Mouse (Mus musculus) CH12.LX (cell line): Measurements from ENCODE around the gene Olfr1104. TPM values are rescaled to one million over a fixed set of nuclear protein-coding genes. Genes with fewer than 3 reads are reported as not detected.

Experiments
- DNase-seq: peaks from one replicate; pipeline ENCODE4 v3.0.0-alpha.2; 2013; ENCODE audit errors: extremely low read depth
- H3K27ac ChIP-seq: 2 replicates; pipeline ENCODE4 v1.5.1; 2012; ENCODE audit warnings: low read depth, mild to moderate bottlenecking, control low read depth, moderate library complexity; ENCODE audit not compliant: insufficient read depth
- H3K27me3 ChIP-seq: replicated peaks from 2 replicates; pipeline ENCODE3; 2012; ENCODE audit warnings: inconsistent platforms
- H3K36me3 ChIP-seq, 2 experiments: replicated peaks in 1 of 2; 2 replicates each; pipeline versions ENCODE3 to v1.6.1; 2012; ENCODE audit warnings: inconsistent platforms in 1 of 2, low read length in 1 of 2, mild to moderate bottlenecking in 1 of 2, mixed read lengths in 1 of 2, moderate library complexity in 1 of 2; ENCODE audit not compliant: control insufficient read depth in 1 of 2, insufficient read depth in 1 of 2
- H3K4me1 ChIP-seq, 2 experiments: 2 replicates each; pipeline ENCODE4 v1.6.1; 2012; ENCODE audit warnings: inconsistent platforms in 1 of 2, moderate library complexity in 1 of 2; ENCODE audit not compliant: insufficient read depth in 2 of 2, control insufficient read depth in 1 of 2
- H3K4me2 ChIP-seq: 2 replicates; pipeline ENCODE4 v1.6.1; 2012; ENCODE audit warnings: low read depth, mild to moderate bottlenecking, control low read depth; ENCODE audit not compliant: poor library complexity, insufficient read depth, severe bottlenecking
- H3K4me3 ChIP-seq, 3 experiments: fragments of 150-350 bp in 1 of 3; sonication (generic) in 1 of 3; replicated peaks in 1 of 3; 2 replicates each; pipeline versions ENCODE3 to v1.5.1; 2011 to 2012; ENCODE audit warnings: low read depth in 2 of 3, low read length in 2 of 3, mild to moderate bottlenecking in 2 of 3, moderate library complexity in 2 of 3, control low read depth in 1 of 3, improper control_type of control experiment in 1 of 3, inconsistent platforms in 1 of 3, mixed read lengths in 1 of 3; ENCODE audit not compliant: poor library complexity in 1 of 3
- H3K79me2 ChIP-seq: replicated peaks from 2 replicates; pipeline ENCODE4 v1.6.1; 2012; ENCODE audit warnings: mild to moderate bottlenecking, moderate library complexity; ENCODE audit not compliant: control insufficient read depth, poor library complexity, insufficient read depth, severe bottlenecking; ENCODE audit errors: extremely low read depth
- H3K9ac ChIP-seq: 2 replicates; pipeline ENCODE4 v1.6.1; 2012; ENCODE audit warnings: low read depth, mild to moderate bottlenecking, control low read depth, moderate library complexity; ENCODE audit not compliant: insufficient read depth
- H3K9me3 ChIP-seq: replicated peaks from 2 replicates; pipeline ENCODE3; 2012; ENCODE audit warnings: low read length, inconsistent platforms, mixed read lengths
- ELF1 ChIP-seq: IDR thresholded peaks from 2 replicates; pipeline ENCODE4 v1.6.1; 2014; ENCODE audit warnings: low read depth, mild to moderate bottlenecking, inconsistent platforms, low read length, improper control_type of control experiment
- EP300 ChIP-seq: IDR thresholded peaks from 2 replicates; pipeline ENCODE4 v1.6.1; 2011; ENCODE audit warnings: low read length, improper control_type of control experiment
- ETS1 ChIP-seq: conservative IDR thresholded peaks from 2 replicates; pipeline ENCODE4 v1.6.1; 2012; ENCODE audit warnings: low read depth, mild to moderate bottlenecking, inconsistent platforms, low read length, improper control_type of control experiment, moderate library complexity
- GABPA ChIP-seq: IDR thresholded peaks from 2 replicates; pipeline ENCODE4 v1.6.1; 2012; ENCODE audit warnings: low read depth, low read length, improper control_type of control experiment, inconsistent platforms; ENCODE audit not compliant: insufficient replicate concordance
- HCFC1 ChIP-seq: IDR thresholded peaks from 2 replicates; pipeline ENCODE4 v1.6.1; 2012; ENCODE audit warnings: low read depth, mild to moderate bottlenecking, inconsistent platforms, low read length, improper control_type of control experiment
- IRF4 ChIP-seq: IDR thresholded peaks from 2 replicates; pipeline ENCODE4 v1.6.1; 2014; ENCODE audit warnings: low read depth, mild to moderate bottlenecking, inconsistent platforms, low read length, improper control_type of control experiment
- JUN ChIP-seq: IDR thresholded peaks from 2 replicates; pipeline ENCODE4 v1.6.1; 2011; ENCODE audit warnings: low read depth, mild to moderate bottlenecking, low read length, improper control_type of control experiment, moderate library complexity; ENCODE audit not compliant: insufficient read depth
- KAT2A ChIP-seq: IDR thresholded peaks from 2 replicates; pipeline ENCODE4 v1.6.1; 2012; ENCODE audit warnings: low read length, improper control_type of control experiment, inconsistent platforms; ENCODE audit not compliant: insufficient replicate concordance
- MAX ChIP-seq: IDR thresholded peaks from 2 replicates; pipeline ENCODE4 v1.6.1; 2011; ENCODE audit warnings: low read length, improper control_type of control experiment
- MAZ ChIP-seq: IDR thresholded peaks from 2 replicates; pipeline ENCODE4 v1.6.1; 2012; ENCODE audit warnings: low read depth, mild to moderate bottlenecking, inconsistent platforms, low read length, improper control_type of control experiment, moderate library complexity
- MEF2A ChIP-seq: IDR thresholded peaks from 2 replicates; pipeline ENCODE4 v1.6.1; 2014; ENCODE audit warnings: low read depth, mild to moderate bottlenecking, inconsistent platforms, low read length, improper control_type of control experiment, borderline replicate concordance
- MXI1 ChIP-seq: IDR thresholded peaks from 2 replicates; pipeline ENCODE4 v1.6.1; 2011; ENCODE audit warnings: mild to moderate bottlenecking, low read depth, low read length, improper control_type of control experiment
- NELFE ChIP-seq: IDR thresholded peaks from 2 replicates; pipeline ENCODE4 v1.6.1; 2011; ENCODE audit warnings: low read depth, low read length, improper control_type of control experiment
- POLR2A ChIP-seq: IDR thresholded peaks from 2 replicates; pipeline ENCODE4 v1.6.1; 2011; ENCODE audit warnings: low read depth, mild to moderate bottlenecking, improper control_type of control experiment, low read length
- POLR2AphosphoS2 ChIP-seq: IDR thresholded peaks from 2 replicates; pipeline ENCODE4 v1.6.1; 2011; ENCODE audit warnings: low read depth, low read length, improper control_type of control experiment
- RAD21 ChIP-seq: IDR thresholded peaks from 2 replicates; pipeline ENCODE4 v1.6.1; 2011; ENCODE audit warnings: low read depth, mild to moderate bottlenecking, low read length, improper control_type of control experiment, moderate library complexity
- SIN3A ChIP-seq: IDR thresholded peaks from 2 replicates; pipeline ENCODE4 v1.6.1; 2012; ENCODE audit warnings: low read length, improper control_type of control experiment, inconsistent platforms
- TBP ChIP-seq: conservative IDR thresholded peaks from 2 replicates; pipeline ENCODE4 v1.6.1; 2011; ENCODE audit warnings: low read depth, low read length, improper control_type of control experiment
- ZNF384 ChIP-seq: IDR thresholded peaks from 2 replicates; pipeline ENCODE4 v1.6.1; 2012; ENCODE audit warnings: low read depth, low read length, improper control_type of control experiment, inconsistent platforms
- dilution Hi-C: fragments of 300-500 bp; cut with MboI; formaldehyde crosslinking; loops from 2 replicates; pipeline ENCODE4 v1.14.3; 2020; ENCODE audit warnings: low sequenced_read_pairs; ENCODE audit not compliant: extremely low pct_unique_long_range_greater_than_20kb, extremely low pct_ligation_motif_present
- in situ Hi-C: fragments of 300-500 bp; cut with MboI; formaldehyde crosslinking; loops from 3 replicates; pipeline ENCODE4 v1.14.3; 2019; ENCODE audit warnings: low sequenced_read_pairs, low pct_ligation_motif_present, low pct_unique_long_range_greater_than_20kb, mixed read lengths
- polyA plus RNA-seq: library from polyadenylated mRNA; unstranded; fragments of >175 nt; gene quantifications from 2 replicates; pipeline ENCODE4 v1.2.1, GENCODE M21; 2012; ENCODE audit warnings: low read depth; ENCODE audit not compliant: insufficient read length
- total RNA-seq, 2 experiments: library from RNA; depleted of rRNA; stranded (reverse); fragments of 300-350 nt in 1 of 2; fragments of >200 nt in 1 of 2; gene quantifications; 2 replicates each; pipeline ENCODE4 v1.2.3; 2012 to 2014

Olfr1104 gene
- total and polyA plus RNA-seq, 3 experiments: not detected

- Histone ChIP-seq H3K36me3 (no peaks in the 10 kb centered on the region), H3K79me2 (no peaks in the 10 kb centered on the region), H3K9me3 (peaks cover 12% of the 10 kb centered on the region), H3K9ac (no peak within 1 kb of the TSS), H3K4me2 (no peak within 1 kb of the TSS), H3K27ac (no peak within 1 kb of the TSS), H3K4me1 (no peaks in the 10 kb centered on the region), H3K27me3 (no peaks in the 10 kb centered on the region), H3K4me3 (no peak within 1 kb of the TSS)
- TF ChIP-seq TBP (no peak), JUN (no peak), ZNF384 (no peak), IRF4 (no peak), SIN3A (no peak), NELFE (no peak), GABPA (no peak), KAT2A (no peak)
- dilution Hi-C loops: no loop called here
- in situ Hi-C loops: no loop called here
- no peak for DNase-seq
Observed at GRCm38 (mm10) chr2:86998098-86998497, 28.8 kb downstream of the Olfr1104 start, which contains the start of gene Olfr1102. Olfr1102 (plus strand) TSS chr2:86998398.

- H3K27me3 ChIP-seq: no peaks in the 10 kb centered on the region
- dilution Hi-C loops: no loop called here
- no peak for TF ChIP-seq RAD21
- no peak for TF ChIP-seq POLR2A
- no peak for TF ChIP-seq POLR2AphosphoS2
- TF ChIP-seq ETS1: no peak
- TF ChIP-seq TBP: no peak
- no peak for TF ChIP-seq SIN3A
- TF ChIP-seq HCFC1: no peak
- TF ChIP-seq MAZ: no peak
- no peak for TF ChIP-seq MEF2A
- no peak for TF ChIP-seq EP300
- no peak for TF ChIP-seq MAX
- TF ChIP-seq MXI1: no peak
- TF ChIP-seq ELF1: no peak
- TF ChIP-seq, all 38 proteins: peak for 0
- Histone ChIP-seq H3K27ac (no peak within 1 kb of the TSS), H3K9ac (no peak within 1 kb of the TSS), H3K4me1 (no peaks in the 10 kb centered on the region), H3K79me2 (no peaks in the 10 kb centered on the region), H3K4me2 (no peak within 1 kb of the TSS), H3K36me3 (no peaks in the 10 kb centered on the region), H3K9me3 (peaks cover 20% of the 10 kb centered on the region), H3K4me3 (no peak within 1 kb of the TSS)
- in situ Hi-C loops: no loop called here
- no peak for DNase-seq
Observed at GRCm38 (mm10) chr2:86991121-86991520, 35.8 kb downstream of the Olfr1104 start, which contains the start of gene Olfr1101. Olfr1101 (minus strand) TSS chr2:86991221.
